Mouse (Mus musculus): ENCODE results near the gene Lims1. TPM values are rescaled to one million over a fixed set of nuclear protein-coding genes. Genes with fewer than 3 reads are reported as not detected.

Gene Lims1
- polyA plus RNA-seq, 1 experiment from 2014 or later = 111 TPM

GRCm38 (mm10) chr10:58364770-58365515 is 41.7 kb downstream of the Lims1 start:
- Histone ChIP-seq H3K4me2 (replicated peaks; ENCODE audit: low read depth) (no peak overlapping the region), H3K4me1 (replicated peaks; ENCODE audit: control insufficient read depth, insufficient read depth) (peaks cover 5% of the 10 kb centered on the region), H3K4me3 (ENCODE audit: low read depth, low read length) (no peak overlapping the region), H3K27me3 (ENCODE audit: control insufficient read depth, insufficient read depth, low read length) (no peaks in the 10 kb centered on the region), H3K9me3 (ENCODE audit: control insufficient read depth, low read length) (no peaks in the 10 kb centered on the region), H3K9ac (ENCODE audit: low read length) (no peak overlapping the region), H3K36me3 (ENCODE audit: control insufficient read depth, insufficient read depth, low read length) (no peaks in the 10 kb centered on the region), H3K27ac (replicated peaks) (peak overlapping the region; percentile 58; the same call in 1 of the 2 replicates)
- DNase-seq (ENCODE audit: low spot score) (peak; percentile 46), ATAC-seq (ENCODE audit: low FRiP score, low TSS enrichment) (peak; percentile 55)
- TF ChIP-seq CTCF (IDR thresholded peaks at IDR 0.05; ENCODE audit: low read depth) (no peak), EP300 (optimal IDR thresholded peaks at IDR 0.05) (no peak)
- 48% methylated on average over 5 of the region's 5 CpGs for WGBS

- DNase-seq (ENCODE audit: low spot score) (no peak), ATAC-seq (ENCODE audit: low FRiP score, low TSS enrichment) (no peak)
- TF ChIP-seq CTCF (IDR thresholded peaks at IDR 0.05; ENCODE audit: low read depth) (0 out of 2 replicates have a peak, but pooled peaks have one; percentile 3), EP300 (optimal IDR thresholded peaks at IDR 0.05) (no peak)
- Histone ChIP-seq H3K36me3 (ENCODE audit: control insufficient read depth, insufficient read depth, low read length) (no peaks in the 10 kb centered on the region), H3K4me2 (replicated peaks; ENCODE audit: low read depth) (no peak overlapping the region), H3K4me1 (replicated peaks; ENCODE audit: control insufficient read depth, insufficient read depth) (peaks cover 10% of the 10 kb centered on the region), H3K27ac (replicated peaks) (peak overlapping the region; percentile 56; the same call in 1 of the 2 replicates), H3K9me3 (ENCODE audit: control insufficient read depth, low read length) (no peaks in the 10 kb centered on the region), H3K9ac (ENCODE audit: low read length) (no peak overlapping the region), H3K27me3 (ENCODE audit: control insufficient read depth, insufficient read depth, low read length) (no peaks in the 10 kb centered on the region), H3K4me3 (ENCODE audit: low read depth, low read length) (no peak overlapping the region)
- WGBS = 75% methylated on average over 7 of the region's 7 CpGs
Measured at GRCm38 (mm10) chr10:58368791-58369706, 45.8 kb downstream of the Lims1 start.

GRCm38 (mm10) chr10:58369707-58370093 is 46.4 kb downstream of the Lims1 start:
- Histone ChIP-seq H3K4me2 (replicated peaks; ENCODE audit: low read depth) (no peak overlapping the region), H3K27me3 (ENCODE audit: control insufficient read depth, insufficient read depth, low read length) (no peaks in the 10 kb centered on the region), H3K27ac (replicated peaks) (peak overlapping the region; percentile 56; the same call in 1 of the 2 replicates), H3K4me1 (replicated peaks; ENCODE audit: control insufficient read depth, insufficient read depth) (peaks cover 9% of the 10 kb centered on the region), H3K4me3 (ENCODE audit: low read depth, low read length) (no peak overlapping the region), H3K9ac (ENCODE audit: low read length) (no peak overlapping the region), H3K9me3 (ENCODE audit: control insufficient read depth, low read length) (no peaks in the 10 kb centered on the region), H3K36me3 (ENCODE audit: control insufficient read depth, insufficient read depth, low read length) (no peaks in the 10 kb centered on the region)
- no peak for ATAC-seq (ENCODE audit: low FRiP score, low TSS enrichment)
- TF ChIP-seq CTCF (IDR thresholded peaks at IDR 0.05; ENCODE audit: low read depth) = no peak
- TF ChIP-seq EP300 (optimal IDR thresholded peaks at IDR 0.05) = no peak
- no peak for DNase-seq (ENCODE audit: low spot score)
- WGBS = 32% methylated on average over 3 of the region's 3 CpGs

- peaks cover 5% of the 10 kb centered on the region; the same call in 1 of the 2 replicates for H3K4me1 ChIP-seq (replicated peaks; ENCODE audit: control insufficient read depth, insufficient read depth)
- no peak overlapping the region for H3K9ac ChIP-seq (ENCODE audit: low read length)
- no peaks in the 10 kb centered on the region for H3K9me3 ChIP-seq (ENCODE audit: control insufficient read depth, low read length)
- H3K27ac ChIP-seq (replicated peaks) = peak overlapping the region; percentile 85
- TF ChIP-seq EP300 (optimal IDR thresholded peaks at IDR 0.05) (no peak), CTCF (IDR thresholded peaks at IDR 0.05; ENCODE audit: low read depth) (no peak)
- DNase-seq (ENCODE audit: low spot score) (no peak), ATAC-seq (ENCODE audit: low FRiP score, low TSS enrichment) (no peak)
- H3K4me2 ChIP-seq (replicated peaks; ENCODE audit: low read depth) = no peak overlapping the region
- no peak overlapping the region for H3K4me3 ChIP-seq (ENCODE audit: low read depth, low read length)
- no peaks in the 10 kb centered on the region for H3K27me3 ChIP-seq (ENCODE audit: control insufficient read depth, insufficient read depth, low read length)
- H3K36me3 ChIP-seq (ENCODE audit: control insufficient read depth, insufficient read depth, low read length) = no peaks in the 10 kb centered on the region
Measured at GRCm38 (mm10) chr10:58370143-58370542, 46.9 kb downstream of the Lims1 start.

- Histone ChIP-seq H3K9me3 (ENCODE audit: control insufficient read depth, low read length) (no peaks in the 10 kb centered on the region), H3K27ac (replicated peaks) (peak overlapping the region; percentile 85), H3K4me3 (ENCODE audit: low read depth, low read length) (no peak overlapping the region), H3K4me1 (replicated peaks; ENCODE audit: control insufficient read depth, insufficient read depth) (0 out of 2 replicates have a peak, but pooled peaks cover 5% of the 10 kb centered on the region), H3K9ac (ENCODE audit: low read length) (no peak overlapping the region), H3K4me2 (replicated peaks; ENCODE audit: low read depth) (no peak overlapping the region), H3K36me3 (ENCODE audit: control insufficient read depth, insufficient read depth, low read length) (no peaks in the 10 kb centered on the region), H3K27me3 (ENCODE audit: control insufficient read depth, insufficient read depth, low read length) (no peaks in the 10 kb centered on the region)
- DNase-seq (ENCODE audit: low spot score) (no peak), ATAC-seq (ENCODE audit: low FRiP score, low TSS enrichment) (no peak)
- TF ChIP-seq EP300 (optimal IDR thresholded peaks at IDR 0.05) = no peak
- no peak for TF ChIP-seq CTCF (IDR thresholded peaks at IDR 0.05; ENCODE audit: low read depth)
Measured at GRCm38 (mm10) chr10:58370559-58370958, 47.3 kb downstream of the Lims1 start.

Measured in stomach, postnatal 0 days (tissue).